Mouse (Mus musculus) bone marrow macrophage, adult 2 months (primary cell): Measurements from ENCODE around the gene Gprc5a.

Experiments used
- CTCF ChIP-seq: IDR thresholded peaks from 2 replicates; pipeline ENCODE4 v1.5.1; 2012; ENCODE audit warnings: low read depth, mild to moderate bottlenecking, low read length, moderate library complexity
- POLR2A ChIP-seq: IDR thresholded peaks from 2 replicates; pipeline ENCODE4 v1.6.1; 2012; ENCODE audit warnings: mild to moderate bottlenecking, low read depth, low read length, borderline replicate concordance

- TF ChIP-seq CTCF (no peak), POLR2A (no peak)
Observed at GRCm38 (mm10) chr6:135041930-135042329, 23.5 kb upstream of the Gprc5a start.
